Mouse (Mus musculus) C2C12 (cell line): ENCODE data around the gene Rimbp3.

ENCODE experiments used
- CTCF ChIP-seq: IDR thresholded peaks from one replicate; pipeline ENCODE4 v1.5.1; 2011; ENCODE audit not compliant: control insufficient read depth, insufficient read depth, insufficient read length
- MYOG ChIP-seq: IDR thresholded peaks from one replicate; pipeline ENCODE4 v1.6.1; 2011; ENCODE audit not compliant: control insufficient read depth, insufficient read length; ENCODE audit errors: extremely low read depth
- USF1 ChIP-seq: IDR thresholded peaks from one replicate; pipeline ENCODE4 v1.6.1; 2011; ENCODE audit warnings: low read depth, mild to moderate bottlenecking, control low read depth, moderate library complexity

DNA sequence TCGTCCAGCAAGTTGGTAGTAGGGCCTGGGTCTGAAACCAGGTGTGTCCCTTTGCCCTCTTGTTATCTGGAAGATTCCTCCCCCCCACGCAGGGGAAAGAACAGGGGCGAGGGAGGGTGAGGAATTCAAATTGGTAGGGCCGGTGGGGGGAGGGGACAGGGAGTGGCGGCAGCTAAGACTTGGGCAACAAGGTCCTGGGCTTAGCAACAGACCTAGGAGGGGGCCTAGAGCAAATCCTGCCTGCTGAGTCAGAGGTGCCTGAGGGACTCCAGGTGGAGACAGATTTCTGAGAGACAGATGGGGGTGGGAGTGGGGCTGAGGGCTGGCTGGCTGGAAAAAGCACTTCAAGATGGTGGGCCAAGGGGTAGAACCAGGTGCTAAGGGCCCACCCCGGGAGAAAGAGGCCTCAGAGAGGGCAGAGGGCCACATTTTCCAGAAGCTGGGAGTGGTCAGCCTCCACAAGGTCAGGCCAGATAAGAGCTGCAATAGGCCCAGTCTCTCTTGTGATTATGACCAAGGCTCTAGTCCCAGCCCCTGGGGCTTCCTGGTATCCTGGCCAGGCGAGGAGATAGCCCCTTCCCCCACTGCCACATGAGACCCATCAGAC, 11.8 kb downstream of the Rimbp3 start:
- TF ChIP-seq CTCF (no peak), MYOG (no peak), USF1 (no peak)
